Mouse (Mus musculus): ENCODE results near the gene Ankrd13a.

Ankrd13a gene

DNA sequence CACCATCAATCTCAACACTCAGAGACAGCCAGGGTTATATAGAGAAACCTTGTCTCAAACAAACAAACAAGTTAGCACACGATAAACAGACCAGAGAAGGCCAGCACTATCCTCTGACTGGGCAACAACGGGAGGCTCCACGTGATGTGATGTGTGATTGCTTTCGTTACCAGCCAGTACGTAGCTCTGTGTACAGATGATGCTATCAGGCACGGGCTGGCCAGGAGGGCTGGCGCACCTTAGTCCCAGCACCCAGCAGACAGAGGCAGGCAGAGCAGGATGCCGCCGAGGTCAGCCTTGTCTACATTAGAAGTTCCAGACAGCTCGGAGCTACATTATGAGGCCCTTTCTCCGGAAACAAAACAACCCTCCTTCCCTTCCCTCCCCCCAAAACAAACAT, 25.4 kb downstream of the Ankrd13a start:
- no peak for DNase-seq (ENCODE audit: low spot score)

DNA sequence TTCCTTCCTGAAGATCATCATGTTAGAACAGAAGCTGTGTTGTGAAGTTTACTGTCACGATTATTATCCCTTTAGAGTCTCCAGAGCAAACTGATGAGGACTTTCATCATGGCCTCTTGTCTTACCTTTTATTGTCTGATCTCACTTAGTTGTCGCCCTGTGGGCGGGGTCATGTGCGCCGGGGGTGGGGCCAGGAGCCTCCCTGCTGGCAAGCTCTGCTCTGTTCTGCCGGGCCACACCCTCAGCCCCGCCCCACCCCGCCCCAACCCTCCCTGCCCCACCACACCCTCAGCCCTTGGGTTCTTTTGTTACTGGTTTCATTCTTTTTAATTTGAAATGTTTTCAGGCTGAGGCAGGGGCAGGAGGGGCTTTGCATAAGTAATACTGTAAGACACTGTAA, 26.6 kb downstream of the Ankrd13a start:
- no peak for DNase-seq (ENCODE audit: low spot score)

DNA sequence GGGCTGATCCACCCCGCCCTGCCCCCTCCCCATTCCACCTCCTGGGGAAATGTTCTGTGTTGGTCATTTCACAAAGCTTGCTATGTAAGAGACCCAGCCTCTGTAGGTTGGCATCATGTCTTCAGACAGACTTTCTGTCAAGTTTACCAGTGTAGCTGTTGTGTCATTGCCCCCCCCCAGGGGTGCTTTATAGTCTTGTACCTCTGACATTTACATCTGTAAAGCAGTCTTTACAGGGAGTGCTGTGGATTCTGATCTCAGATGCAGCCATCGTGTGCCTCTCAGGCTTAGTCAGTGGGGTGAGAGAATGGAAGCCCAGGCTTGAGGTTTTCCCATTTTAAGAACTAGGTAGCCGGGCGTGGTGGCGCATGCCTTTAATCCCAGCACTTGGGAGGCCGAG, 27.4 kb downstream of the Ankrd13a start:
- no peak for DNase-seq (ENCODE audit: low spot score)

DNA sequence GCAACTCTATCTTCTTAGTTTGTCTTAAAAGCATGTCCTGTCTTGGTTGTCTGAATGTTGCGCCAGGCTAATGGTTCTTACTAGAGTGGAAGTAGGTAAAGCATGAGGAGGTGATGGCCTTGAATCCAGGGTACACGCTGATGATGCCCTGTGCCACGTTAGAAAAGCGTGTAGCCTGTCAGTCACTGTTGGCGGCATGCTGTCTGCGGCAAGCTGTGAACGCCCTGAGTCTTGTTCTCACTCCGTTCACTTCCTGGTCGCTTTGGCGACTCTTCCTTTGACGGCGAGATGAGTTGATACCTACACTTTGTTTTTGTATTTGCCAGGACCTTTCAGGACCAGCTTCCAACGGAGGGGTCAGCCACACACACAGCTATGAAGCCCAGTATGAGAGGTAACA, 28.8 kb downstream of the Ankrd13a start:
- no peak for DNase-seq (ENCODE audit: low spot score)

DNA sequence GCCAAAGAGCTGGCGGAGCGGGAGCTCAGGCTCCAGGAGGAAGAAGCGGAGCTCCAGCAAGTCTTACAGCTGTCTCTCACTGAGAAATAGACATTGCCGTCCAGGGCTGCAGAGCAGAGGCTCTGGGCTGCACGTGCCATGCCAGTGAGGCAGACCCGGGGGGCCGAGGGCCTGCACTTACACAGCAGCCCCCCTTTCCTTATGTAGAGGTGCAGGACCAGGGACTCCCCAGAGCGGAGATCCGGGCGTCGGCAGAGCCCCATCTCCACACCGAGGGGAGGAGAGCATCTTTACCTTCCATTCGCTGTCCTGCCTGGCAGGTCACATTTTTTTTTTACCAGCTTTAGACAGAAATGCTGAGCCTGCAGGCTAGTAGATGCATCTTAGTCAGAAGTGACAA, 29.9 kb downstream of the Ankrd13a start:
- DNase-seq (ENCODE audit: low spot score) = no peak

DNA sequence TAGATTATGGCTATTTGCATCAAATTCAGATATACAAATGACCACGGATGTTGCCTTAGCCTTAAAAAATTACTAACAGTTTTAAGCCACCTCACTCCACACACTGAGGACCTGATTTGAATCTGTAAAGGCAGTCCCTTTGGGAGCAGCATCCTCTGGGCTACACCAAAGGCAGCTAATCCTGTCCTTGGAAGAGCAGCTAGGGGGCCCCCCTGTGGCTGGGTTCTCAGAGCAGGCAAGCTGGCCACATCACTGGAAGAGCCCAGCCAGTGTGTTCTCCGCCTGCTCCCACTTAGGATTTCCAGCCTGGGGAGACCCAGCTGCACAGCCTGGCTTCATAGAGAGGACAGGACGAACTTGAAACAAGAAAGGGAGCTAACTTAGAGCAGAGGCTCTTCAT, 30.5 kb downstream of the Ankrd13a start:
- DNase-seq (ENCODE audit: low spot score) = no peak

DNA sequence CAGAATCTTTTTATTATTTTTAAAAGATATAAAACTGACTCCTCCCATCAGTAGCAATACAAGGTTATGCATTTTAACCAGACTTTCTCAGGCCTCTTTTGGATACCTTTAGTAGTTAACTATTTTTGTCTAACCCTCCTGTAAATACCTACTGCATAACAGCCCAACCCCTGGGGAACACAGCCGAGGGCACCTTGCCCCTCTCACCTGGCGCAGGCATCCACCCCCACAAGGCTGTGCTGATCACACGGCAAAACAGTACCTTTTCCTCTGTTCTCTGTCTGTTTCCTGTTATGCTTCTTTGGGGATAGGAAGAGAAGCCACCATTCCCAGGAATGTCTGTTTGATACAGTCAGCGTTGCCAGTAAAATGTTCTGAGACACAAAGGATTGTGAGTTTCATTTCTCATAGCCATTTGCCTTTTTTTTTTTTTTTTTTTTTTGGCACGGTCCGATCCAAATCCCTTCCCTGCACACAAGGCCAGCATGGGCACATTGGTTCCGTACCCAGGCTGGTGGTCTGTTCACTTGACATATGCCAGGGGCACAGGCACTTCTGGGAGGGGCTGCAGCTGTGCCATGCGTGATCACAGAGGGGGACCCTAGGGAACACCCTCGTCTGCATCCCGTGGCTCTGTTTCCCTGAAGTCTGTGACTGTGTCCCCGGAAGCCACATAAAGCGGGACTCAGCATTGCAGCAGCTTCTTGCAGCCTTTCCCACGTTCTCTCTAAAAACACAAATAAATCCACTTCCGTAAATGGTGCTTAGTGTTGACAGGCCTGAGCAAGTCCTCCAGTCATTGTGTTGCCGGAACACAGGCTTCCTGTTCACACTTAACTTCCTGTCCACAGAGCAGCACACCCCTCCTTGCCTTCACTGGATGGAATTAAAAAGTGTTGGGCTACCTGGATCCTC, 31.2 kb downstream of the Ankrd13a start:
- no peak for DNase-seq (ENCODE audit: low spot score)

DNA sequence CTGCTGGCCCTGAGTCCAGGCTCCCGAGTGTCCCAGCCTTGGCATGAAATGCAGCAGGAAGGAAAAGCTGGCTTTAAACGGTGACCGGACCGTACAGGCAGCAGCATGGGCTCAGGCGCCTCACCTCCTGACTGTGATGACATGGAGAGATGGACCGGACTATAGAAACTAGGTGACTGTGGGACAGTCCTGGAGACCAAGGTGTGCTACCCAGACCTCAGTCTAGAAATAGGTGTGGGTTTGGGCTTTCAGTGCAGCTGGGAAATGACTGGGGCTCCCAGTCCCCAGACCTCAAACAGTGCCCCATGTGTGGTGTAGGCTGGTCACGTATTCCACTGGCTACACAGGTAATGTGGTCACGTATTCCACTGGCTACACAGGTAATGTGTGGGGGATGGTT, 32.2 kb downstream of the Ankrd13a start:
- DNase-seq (ENCODE audit: low spot score) = no peak

DNA sequence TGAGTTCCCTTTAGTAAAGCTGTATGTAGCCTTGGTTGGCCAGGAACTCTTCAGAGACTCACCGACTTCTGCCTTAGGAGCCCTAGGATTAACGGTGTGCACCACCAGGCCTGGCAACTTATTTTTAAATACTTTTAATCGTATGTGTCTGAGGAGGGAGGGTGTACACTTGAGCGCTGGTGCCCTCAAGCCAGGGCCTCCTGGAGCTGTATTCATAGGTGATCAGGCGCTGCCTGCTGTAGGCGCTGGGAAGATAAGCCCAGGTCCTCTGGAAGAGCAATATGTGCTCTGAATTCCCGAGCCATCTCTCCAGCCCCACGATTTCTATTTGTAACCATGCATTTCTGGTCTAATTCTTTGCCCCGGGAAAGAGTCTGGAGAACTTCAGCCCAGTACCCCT, 32.6 kb downstream of the Ankrd13a start:
- DNase-seq (ENCODE audit: low spot score) = no peak

DNA sequence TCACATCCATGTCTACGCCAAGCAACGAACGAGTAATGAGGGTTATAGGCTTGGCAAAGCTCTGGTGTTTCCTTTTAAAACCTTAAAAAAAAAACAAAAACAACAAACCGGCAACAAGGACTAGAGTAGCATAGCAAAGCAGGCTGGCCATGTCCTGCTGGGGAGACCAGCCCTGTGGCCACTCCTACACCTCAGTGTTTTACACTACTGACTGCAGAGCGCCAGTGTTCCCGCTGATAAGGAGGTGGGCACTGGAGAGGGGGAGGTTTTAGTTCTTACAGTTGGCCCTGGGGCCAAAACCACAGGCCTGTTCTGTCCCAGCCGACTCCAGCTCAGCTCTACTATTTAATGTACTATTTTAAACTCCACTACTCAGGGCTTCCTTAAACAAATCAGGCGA, 33.0 kb downstream of the Ankrd13a start:
- DNase-seq (ENCODE audit: low spot score) = no peak

DNA sequence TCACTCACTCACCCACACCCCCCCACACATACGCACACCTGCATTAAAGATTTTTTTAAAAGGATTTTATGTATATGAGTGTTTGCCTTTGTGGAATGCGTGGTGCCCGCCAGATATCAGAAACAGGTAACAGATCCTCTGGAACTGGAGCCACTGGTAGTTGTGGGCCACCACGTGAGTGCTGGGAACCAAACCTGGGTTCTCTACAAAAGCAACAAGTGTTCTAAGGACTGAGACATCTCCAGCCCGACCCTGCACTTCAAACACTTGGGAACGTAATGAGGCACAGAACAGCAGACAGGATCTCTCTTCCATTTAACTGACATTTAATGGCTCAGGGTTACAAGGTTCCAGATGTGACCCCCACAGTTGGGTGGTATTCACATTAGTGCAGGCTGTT, 33.4 kb downstream of the Ankrd13a start:
- DNase-seq (ENCODE audit: low spot score) = no peak

DNA sequence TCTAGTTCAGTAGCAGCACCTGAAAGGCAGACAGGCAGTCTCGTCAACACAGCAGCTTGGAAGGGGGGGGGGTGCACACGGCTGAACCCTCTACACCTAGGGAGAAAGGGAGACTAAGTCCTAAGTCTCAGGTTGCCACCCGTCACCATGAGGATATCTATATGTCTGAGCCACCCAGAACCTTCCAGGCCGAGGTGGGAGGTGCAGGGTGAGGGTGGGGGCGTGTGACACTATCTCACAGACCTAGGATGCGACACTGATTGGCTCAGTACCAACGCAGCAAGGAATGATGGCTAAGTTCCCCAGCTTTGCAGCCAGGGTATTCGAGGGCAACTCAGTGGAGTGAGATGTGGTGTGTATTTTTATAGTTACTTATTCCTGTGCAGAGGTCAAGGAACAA, 33.9 kb downstream of the Ankrd13a start:
- DNase-seq (ENCODE audit: low spot score) = no peak

DNA sequence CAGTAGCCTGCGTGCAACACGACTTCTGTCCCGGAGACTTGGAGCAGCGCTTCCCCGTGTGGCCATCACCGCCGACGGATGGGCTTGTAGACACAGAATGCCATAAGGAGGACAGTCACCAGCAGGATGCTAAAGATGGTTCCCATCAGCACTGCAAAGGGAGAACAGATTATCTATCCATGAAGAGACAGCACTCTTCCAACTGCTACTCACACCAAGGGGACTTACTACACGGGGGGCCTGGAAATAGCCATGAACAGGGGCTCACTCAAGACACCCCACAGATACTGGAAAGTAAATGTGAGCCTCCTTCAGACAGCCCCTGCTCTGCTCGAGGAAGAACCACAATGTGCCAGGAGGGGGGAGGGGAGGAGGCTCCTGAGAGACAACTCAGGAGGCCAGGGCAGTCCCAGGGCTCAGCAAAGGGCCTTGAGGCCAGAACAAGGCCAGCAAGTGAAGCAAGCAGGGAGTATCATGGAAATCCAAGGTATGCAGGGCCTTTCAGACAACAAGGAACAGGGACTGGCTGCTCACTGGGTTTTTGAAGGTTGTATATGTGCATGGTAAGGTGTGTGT, 34.8 kb downstream of the Ankrd13a start:
- no peak for DNase-seq (ENCODE audit: low spot score)

DNA sequence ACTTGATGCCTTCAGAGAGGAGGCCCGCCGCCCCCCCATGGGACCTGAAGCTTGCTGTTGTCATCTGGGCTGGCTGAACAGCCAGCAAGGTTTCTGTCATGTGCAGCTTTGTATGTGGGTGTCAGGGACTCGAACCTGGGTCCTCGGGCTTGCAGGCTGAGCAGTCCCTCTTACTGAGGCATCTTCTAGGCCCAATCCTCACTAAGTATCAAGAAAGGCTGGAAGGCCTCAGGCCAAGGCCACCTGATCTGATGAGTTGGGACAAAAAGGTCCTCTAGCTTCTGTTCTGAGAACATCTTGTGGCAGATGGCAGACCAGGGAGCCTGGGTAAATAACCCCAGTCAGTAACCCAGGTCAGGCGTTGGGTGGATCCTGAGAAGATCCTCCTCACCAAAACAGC, 35.3 kb downstream of the Ankrd13a start:
- no peak for DNase-seq (ENCODE audit: low spot score)

DNA sequence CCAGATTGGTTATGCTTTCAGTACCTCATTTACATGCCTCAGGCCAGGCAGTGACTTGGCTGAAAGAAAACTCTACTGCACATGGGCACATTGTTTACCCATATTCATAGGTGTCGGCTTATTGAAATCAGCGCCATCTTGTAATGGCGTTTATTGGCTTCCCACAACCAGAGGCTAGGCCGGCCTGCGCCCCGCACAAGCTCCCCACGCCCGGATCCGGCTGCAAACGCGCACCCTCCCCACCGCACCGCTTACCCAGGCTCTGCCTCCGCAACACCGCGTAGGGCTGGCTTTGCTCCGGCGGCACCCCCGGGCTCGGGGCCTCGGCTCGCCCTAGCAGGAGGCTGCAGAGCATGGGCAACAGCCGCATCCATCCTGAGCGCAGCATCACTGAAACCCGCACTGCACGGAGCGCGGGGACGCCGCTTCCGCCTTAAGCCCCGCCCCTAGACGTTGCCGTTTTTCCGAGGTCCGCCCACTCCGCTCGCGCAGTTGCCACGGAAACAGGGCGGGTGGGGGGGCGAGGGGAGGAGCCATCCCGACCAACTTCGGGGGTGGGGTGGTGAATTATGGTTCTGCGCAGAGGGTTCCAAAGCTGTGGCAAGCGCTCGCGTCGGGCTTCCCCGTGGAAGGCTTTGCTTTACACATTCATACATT, 39.2 kb downstream of the Ankrd13a start:
- DNase-seq (ENCODE audit: low spot score) = peak; percentile 42

DNA sequence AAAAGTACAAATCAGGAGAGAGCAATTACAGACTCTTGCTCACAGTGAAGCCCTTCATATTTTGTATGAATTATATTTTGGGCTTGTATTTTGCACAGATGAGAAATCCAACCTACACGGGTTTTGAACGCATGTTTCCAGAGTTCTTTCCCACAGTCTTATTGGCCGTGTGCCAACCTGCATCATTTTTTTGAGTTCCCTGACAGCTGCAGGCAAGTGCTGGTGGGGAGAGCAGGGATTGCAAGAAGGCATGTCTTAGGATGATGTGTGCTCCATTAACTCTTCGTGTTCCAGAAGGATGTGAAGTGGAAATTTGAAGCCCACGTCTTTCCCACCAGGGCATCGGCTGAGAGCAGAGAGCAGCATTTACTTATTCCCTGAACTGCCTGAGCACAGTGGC, 42.1 kb downstream of the Ankrd13a start:
- DNase-seq (ENCODE audit: low spot score) = no peak

DNA sequence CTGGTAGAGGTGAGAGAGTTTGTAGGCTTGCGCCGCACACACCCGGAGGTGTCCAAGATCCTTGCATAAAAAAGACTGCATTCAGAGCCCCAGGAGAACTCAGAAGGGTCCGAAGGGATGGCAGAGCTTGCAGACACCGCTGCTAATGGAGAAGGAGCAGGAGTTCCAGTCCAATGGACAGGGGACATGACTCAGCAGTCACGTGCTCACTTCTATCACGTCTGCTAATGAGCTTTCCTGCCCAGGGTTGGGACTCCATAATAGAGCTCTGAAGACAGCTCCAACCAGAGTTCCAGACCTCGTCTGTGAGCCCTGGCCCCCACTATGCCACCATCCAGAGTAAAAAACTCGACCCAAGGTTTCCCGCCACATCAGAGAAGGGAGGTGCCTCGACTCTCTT, 43.6 kb downstream of the Ankrd13a start:
- no peak for DNase-seq (ENCODE audit: low spot score)

DNA sequence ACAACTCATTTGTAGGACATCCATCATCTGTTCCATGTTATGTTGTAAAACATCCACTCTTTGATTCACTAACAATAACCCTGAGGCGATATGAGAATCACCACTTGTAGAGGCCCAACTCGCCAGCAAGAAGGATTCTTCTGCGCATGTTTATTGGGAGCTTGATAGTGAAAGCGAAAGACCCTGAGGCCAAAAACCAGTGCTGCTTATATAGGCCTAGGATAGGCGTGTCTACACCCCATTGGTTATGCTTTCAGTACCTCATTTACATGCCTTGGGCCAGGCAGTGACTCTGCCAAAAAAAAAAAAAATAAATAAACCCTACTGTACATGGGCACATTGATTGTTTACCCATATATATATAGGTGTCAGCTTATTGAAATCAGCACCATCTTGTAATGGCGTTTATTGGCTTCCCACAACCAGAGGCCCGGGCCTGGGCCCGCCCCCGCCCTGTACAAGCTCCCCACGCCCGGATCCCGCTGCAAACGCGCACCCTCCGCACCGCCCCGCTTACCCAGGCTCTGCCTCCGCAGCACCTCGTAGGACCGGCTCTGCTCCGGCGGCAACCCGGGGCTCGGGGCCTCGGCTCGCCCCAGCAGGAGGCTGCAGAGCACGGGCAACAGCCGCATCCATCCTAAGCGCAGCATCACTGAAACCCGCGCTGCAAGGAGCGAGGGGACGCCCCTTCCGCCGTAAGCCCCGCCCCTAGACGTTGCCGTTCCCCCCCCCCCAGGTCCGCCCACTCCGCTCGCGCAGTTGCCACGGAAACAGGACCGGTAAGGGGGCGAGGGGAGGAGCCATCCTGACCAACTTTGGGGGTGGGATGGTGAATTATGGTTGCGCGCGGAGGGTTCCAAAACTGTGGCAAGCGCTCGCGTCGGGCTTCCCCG, 48.6 kb downstream of the Ankrd13a start, which contains the start of gene 1500011B03Rik:
Gene 1500011B03Rik, minus strand, starts transcription at position 673 of the 893 bp plus-strand sequence.
- peak; percentile 38 for DNase-seq (ENCODE audit: low spot score)

DNA sequence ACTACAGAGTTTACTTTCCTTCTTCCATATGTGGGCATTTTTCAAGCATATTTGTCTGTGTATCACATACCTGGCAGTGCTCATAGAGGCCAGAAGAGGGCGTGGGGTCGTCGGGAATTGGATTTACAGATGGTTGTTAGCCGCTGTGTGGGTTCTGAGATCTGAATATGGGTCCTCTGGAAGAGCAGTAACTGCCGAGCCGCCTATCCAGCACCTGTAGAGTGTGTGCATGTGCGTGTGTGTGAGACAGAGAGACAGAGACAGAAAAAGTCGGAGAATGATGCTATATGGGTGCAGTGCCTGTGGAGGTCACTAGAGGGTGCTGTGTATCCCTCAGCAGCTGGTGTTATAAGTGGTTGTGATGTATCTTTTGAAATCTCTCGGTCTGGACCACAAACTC, 49.7 kb downstream of the Ankrd13a start:
- no peak for DNase-seq (ENCODE audit: low spot score)

DNA sequence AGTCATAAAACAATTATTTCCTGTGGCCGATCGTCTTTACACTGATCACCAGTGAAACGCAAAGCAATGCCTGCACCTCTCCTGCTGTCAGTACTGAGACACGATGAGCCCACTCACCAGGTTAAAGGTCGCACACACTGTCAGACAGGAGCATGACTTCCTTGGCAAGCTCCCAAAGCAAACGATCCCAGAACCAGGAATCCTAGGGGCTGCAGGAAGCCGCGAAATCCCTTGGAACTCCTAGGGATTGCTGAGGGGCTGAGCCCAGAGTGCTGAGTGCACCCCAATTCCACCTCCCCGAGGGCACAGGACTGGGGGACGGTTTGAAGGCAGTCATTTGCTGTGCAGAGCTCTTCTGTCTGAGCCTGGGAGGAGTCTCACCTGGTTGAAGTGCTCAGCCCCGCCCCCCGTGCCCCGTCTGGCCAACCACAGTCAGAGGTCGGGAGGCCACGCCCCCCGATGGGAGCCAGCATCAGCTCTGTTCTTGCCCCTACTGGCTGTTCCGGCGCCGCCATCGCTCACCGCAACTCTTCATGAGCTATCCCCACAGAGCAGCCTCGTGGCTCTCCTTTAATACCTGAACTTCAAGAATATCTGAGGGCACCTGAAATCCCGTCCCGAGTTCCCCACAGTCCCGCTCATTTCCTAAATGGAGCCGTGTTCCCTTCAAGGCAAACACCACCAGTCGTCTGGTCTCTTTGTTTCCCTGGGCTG, 51.7 kb downstream of the Ankrd13a start:
- no peak for DNase-seq (ENCODE audit: low spot score)

DNA sequence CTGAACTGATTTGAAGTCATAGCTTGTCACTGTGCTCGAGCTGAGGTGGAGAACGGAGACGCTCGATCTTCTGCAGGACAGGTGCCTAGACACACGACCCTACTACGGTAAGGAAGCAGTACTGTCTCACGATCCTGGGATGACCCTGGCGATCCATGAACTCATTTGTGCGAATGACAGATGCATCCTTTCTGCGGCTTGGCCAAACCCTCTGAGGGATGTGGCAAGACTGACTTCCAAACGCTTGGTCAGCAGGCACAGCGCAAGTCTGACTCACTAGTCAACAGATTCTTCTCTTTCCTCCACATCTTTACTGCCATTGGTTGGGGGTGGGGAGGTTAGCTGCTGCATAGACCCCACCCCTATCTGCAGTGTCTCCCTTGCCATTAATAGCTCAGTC, 53.0 kb downstream of the Ankrd13a start:
- no peak for DNase-seq (ENCODE audit: low spot score)

DNA sequence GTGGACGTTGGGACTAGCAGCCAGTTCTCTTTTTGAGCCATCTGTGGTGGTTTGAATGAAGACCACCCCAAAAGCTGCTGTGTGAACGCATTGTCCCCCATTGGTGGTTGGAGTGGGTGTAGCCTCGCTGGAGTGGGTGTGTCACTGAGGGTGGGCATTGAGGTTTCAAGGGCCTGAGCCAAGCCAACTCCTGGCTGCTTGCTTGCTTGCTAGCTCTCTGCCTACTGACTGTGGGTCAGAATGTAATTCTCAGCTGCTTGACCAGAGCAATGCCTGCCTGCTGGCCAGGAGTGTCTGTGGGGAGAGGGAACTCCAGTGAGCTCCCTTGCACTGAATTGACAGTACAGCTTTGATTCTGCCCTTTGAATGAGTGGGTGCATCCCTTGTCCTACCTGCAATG, 55.3 kb downstream of the Ankrd13a start:
- no peak for DNase-seq (ENCODE audit: low spot score)

Data from ovary, postnatal 10 days (tissue).